Mouse (Mus musculus): ENCODE data around the gene Cnr2.

- no peak for TF ChIP-seq POLR2A (IDR thresholded peaks at IDR 0.05; ENCODE audit: insufficient read depth, low read length)
- TF ChIP-seq CTCF (IDR thresholded peaks at IDR 0.05; ENCODE audit: low read depth, low read length) = no peak
These were observed 67.8 kb downstream of the Cnr2 start for GRCm38 (mm10) chr4:135962946-135963345.
